In the genomic region with DNA sequence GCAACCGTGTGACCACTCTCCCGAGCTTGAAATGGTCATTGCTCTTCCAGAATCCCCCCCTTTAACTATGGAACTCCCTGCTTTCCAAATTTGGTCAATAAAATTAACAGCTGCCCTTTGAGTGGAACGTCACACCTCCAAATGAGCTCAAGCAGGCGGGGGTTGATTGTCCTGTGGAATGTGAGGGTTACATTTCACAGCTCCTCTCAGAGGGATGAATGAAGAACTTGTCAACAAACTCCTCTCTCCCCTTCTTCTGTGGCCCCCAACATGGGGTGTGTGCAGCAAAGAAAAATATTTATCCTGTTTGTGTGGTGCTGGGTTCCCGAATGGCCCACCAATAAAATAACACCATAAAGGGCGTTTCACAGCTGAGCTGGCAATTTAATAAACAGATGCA, we compare ENCODE assay signal across 27 mouse cellular contexts.
DNase-seq lines count a peak whose midpoint lies in the region; ATAC-seq lines count a peak whose summit lies in the region.
"Had no signal": no experiment of that assay in that cellular context is flagged by ENCODE, and none has a peak within 500 bp of the region (broad histone marks: within the 10 kb centered on the region; RNA-seq: fewer than 3 reads in every experiment).

No protein-coding gene starts in this region.

- peak overlapping the region; percentile 75 for H3K27ac ChIP-seq in hindbrain, embryonic 10.5 days
- no peak overlapping the region for H3K27ac ChIP-seq in hindbrain, embryonic 12.5 days
- H3K27ac ChIP-seq in midbrain, embryonic 10.5 days (replicated peaks) = peak overlapping the region; percentile 81
- H3K27ac ChIP-seq in midbrain, embryonic 14.5 days (replicated peaks; ENCODE audit: low read depth, low read length) = no peak overlapping the region
- H3K27ac ChIP-seq in limb, embryonic 12.5 days = peak overlapping the region; percentile 47
- H3K27ac ChIP-seq: embryonic facial prominence, embryonic 15.5 days; hindbrain, embryonic 15.5 days; liver, embryonic 15.5 days; lung, embryonic 15.5 days had no signal

- H3K27me3 ChIP-seq in hindbrain, embryonic 10.5 days (ENCODE audit: insufficient read depth, poor library complexity, severe bottlenecking) = no peaks in the 10 kb centered on the region
- no peaks in the 10 kb centered on the region for H3K27me3 ChIP-seq in hindbrain, embryonic 12.5 days
- 0 out of 2 replicates have a peak, but pooled peaks cover 4% of the 10 kb centered on the region for H3K27me3 ChIP-seq in midbrain, embryonic 10.5 days (ENCODE audit: low read depth, poor library complexity, severe bottlenecking)
- H3K27me3 ChIP-seq in midbrain, embryonic 14.5 days (ENCODE audit: control insufficient read depth, insufficient read depth, low read length) = no peaks in the 10 kb centered on the region
- H3K27me3 ChIP-seq in limb, embryonic 12.5 days = peaks cover 12% of the 10 kb centered on the region; the same call in 1 of the 2 replicates
- H3K27me3 ChIP-seq: CH12.LX; embryonic facial prominence, embryonic 15.5 days; hindbrain, embryonic 15.5 days; lung, embryonic 15.5 days; megakaryocyte, embryonic 14.5 days had no signal

- ATAC-seq in hindbrain, embryonic 12.5 days (ENCODE audit: low FRiP score) = no peak
- no peak for ATAC-seq in midbrain, embryonic 14.5 days (ENCODE audit: low FRiP score, low TSS enrichment)
- ATAC-seq in limb, embryonic 12.5 days (ENCODE audit: insufficient number of reproducible peaks, insufficient read depth, low FRiP score, low TSS enrichment, low read depth) = no peak
- ATAC-seq: forebrain, embryonic 16.5 days had no signal

- no peaks in the 10 kb centered on the region for H3K9me3 ChIP-seq in hindbrain, embryonic 10.5 days
- no peaks in the 10 kb centered on the region for H3K9me3 ChIP-seq in hindbrain, embryonic 12.5 days (replicated peaks)
- H3K9me3 ChIP-seq in midbrain, embryonic 10.5 days (replicated peaks) = no peaks in the 10 kb centered on the region
- H3K9me3 ChIP-seq in midbrain, embryonic 14.5 days (ENCODE audit: control insufficient read depth, low read length) = no peaks in the 10 kb centered on the region
- H3K9me3 ChIP-seq in limb, embryonic 12.5 days = no peaks in the 10 kb centered on the region
- H3K9me3 ChIP-seq: embryonic facial prominence, embryonic 15.5 days; hindbrain, embryonic 15.5 days; liver, embryonic 15.5 days; lung, embryonic 15.5 days had no signal

- DNase-seq in hindbrain, embryonic 10.5 days (ENCODE audit: low spot score) = no peak
- no peak for DNase-seq in midbrain, embryonic 10.5 days (ENCODE audit: low spot score)
- DNase-seq in midbrain, embryonic 14.5 days = no peak
- peak; percentile 31 for DNase-seq in embryo, embryonic 9.5 days (ENCODE audit: extremely low spot score)
- no peak for DNase-seq in urinary bladder, adult 2 months (ENCODE audit: low spot score)
- DNase-seq: adrenal gland, adult 2 months; B cell, adult 2 months; cerebellum, adult 11-12 months; cerebellum, postnatal 10 days; gastrocnemius, postnatal 14 days; heart, adult 11 months; heart, postnatal 36 days; kidney, postnatal 25 days; liver; lung, postnatal 36 days; right cerebral cortex, postnatal 25 days; thymus, postnatal 25 days had no signal

- H3K4me3 ChIP-seq in hindbrain, embryonic 10.5 days = no peak overlapping the region
- no peak overlapping the region for H3K4me3 ChIP-seq in hindbrain, embryonic 12.5 days
- H3K4me3 ChIP-seq in midbrain, embryonic 10.5 days = no peak overlapping the region
- H3K4me3 ChIP-seq in midbrain, embryonic 14.5 days (replicated peaks; ENCODE audit: low read depth, low read length) = no peak overlapping the region
- no peak overlapping the region for H3K4me3 ChIP-seq in limb, embryonic 12.5 days (replicated peaks)
- H3K4me3 ChIP-seq: embryonic facial prominence, embryonic 15.5 days; hindbrain, embryonic 15.5 days; liver, embryonic 15.5 days; lung, embryonic 15.5 days; megakaryocyte, embryonic 14.5 days had no signal

- no peak overlapping the region for H3K9ac ChIP-seq in hindbrain, embryonic 12.5 days
- H3K9ac ChIP-seq in midbrain, embryonic 14.5 days (replicated peaks; ENCODE audit: low read length) = no peak overlapping the region
- no peak overlapping the region for H3K9ac ChIP-seq in limb, embryonic 12.5 days (replicated peaks)
- H3K9ac ChIP-seq: embryonic facial prominence, embryonic 15.5 days; hindbrain, embryonic 15.5 days; liver, embryonic 15.5 days; lung, embryonic 15.5 days had no signal

- no peak overlapping the region for H3K4me2 ChIP-seq in hindbrain, embryonic 12.5 days (replicated peaks)
- H3K4me2 ChIP-seq in midbrain, embryonic 14.5 days (ENCODE audit: low read length) = no peak overlapping the region
- peak overlapping the region; percentile 1; the same call in 1 of the 2 replicates for H3K4me2 ChIP-seq in limb, embryonic 12.5 days
- H3K4me2 ChIP-seq: embryonic facial prominence, embryonic 15.5 days; hindbrain, embryonic 15.5 days; liver, embryonic 15.5 days; lung, embryonic 15.5 days had no signal

- H3K36me3 ChIP-seq in hindbrain, embryonic 10.5 days = no peaks in the 10 kb centered on the region
- H3K36me3 ChIP-seq in hindbrain, embryonic 12.5 days = no peaks in the 10 kb centered on the region
- no peaks in the 10 kb centered on the region for H3K36me3 ChIP-seq in midbrain, embryonic 10.5 days
- no peaks in the 10 kb centered on the region for H3K36me3 ChIP-seq in midbrain, embryonic 14.5 days (ENCODE audit: control insufficient read depth, insufficient read depth, low read length)
- H3K36me3 ChIP-seq in limb, embryonic 12.5 days = no peaks in the 10 kb centered on the region
- H3K36me3 ChIP-seq: embryonic facial prominence, embryonic 15.5 days; G1E; hindbrain, embryonic 15.5 days; liver, embryonic 15.5 days; lung, embryonic 15.5 days had no signal

- 23% methylated on average over 6 of the region's 6 CpGs for WGBS in hindbrain, embryonic 10.5 days
- WGBS in hindbrain, embryonic 12.5 days = 22% methylated on average over 6 of the region's 6 CpGs
- WGBS in midbrain, embryonic 10.5 days = 31% methylated on average over 6 of the region's 6 CpGs
- WGBS in midbrain, embryonic 14.5 days = 36% methylated on average over 6 of the region's 6 CpGs
- WGBS in limb, embryonic 12.5 days = 8% methylated on average over 6 of the region's 6 CpGs

- peaks cover 63% of the 10 kb centered on the region for H3K4me1 ChIP-seq in hindbrain, embryonic 10.5 days (replicated peaks)
- peaks cover 32% of the 10 kb centered on the region for H3K4me1 ChIP-seq in hindbrain, embryonic 12.5 days
- H3K4me1 ChIP-seq in midbrain, embryonic 10.5 days = peaks cover 57% of the 10 kb centered on the region
- H3K4me1 ChIP-seq in midbrain, embryonic 14.5 days (ENCODE audit: control insufficient read depth, insufficient read depth, low read length) = peaks cover 6% of the 10 kb centered on the region; the same call in 1 of the 2 replicates
- H3K4me1 ChIP-seq in limb, embryonic 12.5 days (replicated peaks) = peaks cover 51% of the 10 kb centered on the region
- H3K4me1 ChIP-seq: embryonic facial prominence, embryonic 15.5 days; liver, embryonic 15.5 days; megakaryocyte, embryonic 14.5 days had no signal

Comparison
In these comparisons a context has a peak if more than half of its experiments do, and no peak if none do; other contexts are left out.
1. H3K27ac ChIP-seq: peak in hindbrain, embryonic 10.5 days (single experiment), midbrain, embryonic 10.5 days (single experiment) and limb, embryonic 12.5 days (single experiment); none in hindbrain, embryonic 12.5 days (single experiment) and midbrain, embryonic 14.5 days (single experiment).